Mouse (Mus musculus): ENCODE measurements around the gene Gne.

- TF ChIP-seq CTCF (IDR thresholded peaks at IDR 0.05; ENCODE audit: control insufficient read depth, insufficient read depth, insufficient replicate concordance, low read depth, low read length) (no peak), POLR2A (IDR thresholded peaks at IDR 0.05; ENCODE audit: control insufficient read depth, low read depth, low read length) (no peak; the same call in 1 of the 2 replicates)
Observed at GRCm38 (mm10) chr4:43984326-43984725, 99.7 kb downstream of the Gne start.
